Comparison of ENCODE assay signal across 11 mouse cellular contexts in the genomic region with DNA sequence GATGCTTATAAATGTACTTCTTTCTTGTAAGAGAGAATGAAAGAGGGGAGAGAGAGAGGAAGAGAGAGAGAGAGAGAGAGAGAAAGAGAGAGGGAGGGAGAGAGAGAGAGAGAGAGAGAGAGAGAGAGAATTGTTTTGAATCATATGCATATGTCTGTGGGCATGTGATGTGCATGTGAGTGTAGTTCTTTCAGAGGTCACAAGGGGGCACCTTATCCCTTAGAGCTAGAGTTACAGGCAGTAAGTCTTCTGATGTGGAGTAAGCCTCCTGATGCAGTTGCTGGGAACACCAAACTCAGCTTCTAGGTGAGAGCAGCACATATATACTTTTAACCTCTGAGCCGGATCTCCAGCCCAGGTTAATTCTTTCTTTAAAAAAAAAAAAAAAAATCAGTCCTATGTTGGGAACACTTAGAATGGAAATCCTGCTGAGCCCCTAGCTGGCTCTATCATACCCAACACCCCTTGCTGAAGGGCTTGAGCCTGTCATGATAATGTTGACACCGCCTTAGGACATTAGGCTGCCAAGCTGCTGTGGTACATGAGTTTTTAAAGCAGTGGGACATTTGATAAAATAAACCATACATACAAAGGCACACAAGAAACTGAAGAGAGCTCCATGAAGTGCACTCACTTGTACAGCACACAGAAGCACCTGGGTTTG.
DNase-seq lines count a peak whose midpoint lies in the region; ATAC-seq and TF ChIP-seq lines count a peak whose summit lies in the region.
"Had no signal": no experiment of that assay in that cellular context is flagged by ENCODE, and none has a peak within 500 bp of the region (broad histone marks: within the 10 kb centered on the region; RNA-seq: fewer than 3 reads in every experiment).

No protein-coding gene starts in this region.

- TF ChIP-seq CTCF in forebrain, postnatal 0 days (IDR thresholded peaks at IDR 0.05; ENCODE audit: low read depth): peak; percentile 29
- TF ChIP-seq CTCF in midbrain, postnatal 0 days (IDR thresholded peaks at IDR 0.05): peak; percentile 19; the same call in 1 of the 2 replicates
- TF ChIP-seq CTCF in stomach, postnatal 0 days (IDR thresholded peaks at IDR 0.05; ENCODE audit: low read depth): peak; percentile 39; the same call in 1 of the 2 replicates

- H3K9ac ChIP-seq in forebrain, postnatal 0 days: no peak overlapping the region
- no peak overlapping the region for H3K9ac ChIP-seq in forebrain, embryonic 13.5 days
- no peak overlapping the region for H3K9ac ChIP-seq in midbrain, postnatal 0 days (replicated peaks; ENCODE audit: low read length, poor library complexity, severe bottlenecking)
- no peak overlapping the region for H3K9ac ChIP-seq in midbrain, embryonic 13.5 days (replicated peaks)
- no peak overlapping the region for H3K9ac ChIP-seq in stomach, postnatal 0 days (ENCODE audit: low read length)
- H3K9ac ChIP-seq: kidney, embryonic 15.5 days had no signal

- no peak for DNase-seq in forebrain, postnatal 0 days
- no peak for DNase-seq in midbrain, postnatal 0 days (ENCODE audit: low spot score)
- DNase-seq in embryo, embryonic 11.5 days (ENCODE audit: low read depth, low spot score): peak; percentile 4
- no peak for DNase-seq in stomach, postnatal 0 days (ENCODE audit: low spot score)
- no peak for DNase-seq in T-cell, adult 2 months (ENCODE audit: low spot score)
- DNase-seq: lung, adult 2 months had no signal

- H3K4me1 ChIP-seq in forebrain, postnatal 0 days (ENCODE audit: insufficient read depth): no peaks in the 10 kb centered on the region
- H3K4me1 ChIP-seq in forebrain, embryonic 13.5 days: no peaks in the 10 kb centered on the region
- no peaks in the 10 kb centered on the region for H3K4me1 ChIP-seq in midbrain, postnatal 0 days (ENCODE audit: insufficient read depth, low read length)
- no peaks in the 10 kb centered on the region for H3K4me1 ChIP-seq in midbrain, embryonic 13.5 days (replicated peaks)
- H3K4me1 ChIP-seq in stomach, postnatal 0 days (replicated peaks; ENCODE audit: control insufficient read depth, insufficient read depth): no peaks in the 10 kb centered on the region
- H3K4me1 ChIP-seq: kidney, embryonic 15.5 days had no signal

- no peak overlapping the region for H3K27ac ChIP-seq in forebrain, postnatal 0 days (ENCODE audit: low read depth, low read length)
- H3K27ac ChIP-seq in forebrain, embryonic 13.5 days: no peak overlapping the region
- H3K27ac ChIP-seq in midbrain, postnatal 0 days (ENCODE audit: low read depth, low read length): no peak overlapping the region
- H3K27ac ChIP-seq in midbrain, embryonic 13.5 days: no peak overlapping the region
- H3K27ac ChIP-seq in stomach, postnatal 0 days (replicated peaks): no peak overlapping the region
- H3K27ac ChIP-seq: kidney, embryonic 15.5 days had no signal

- H3K9me3 ChIP-seq in forebrain, postnatal 0 days (ENCODE audit: low read length): no peaks in the 10 kb centered on the region
- H3K9me3 ChIP-seq in forebrain, embryonic 13.5 days (replicated peaks): no peaks in the 10 kb centered on the region
- H3K9me3 ChIP-seq in midbrain, postnatal 0 days (ENCODE audit: low read length): no peaks in the 10 kb centered on the region
- no peaks in the 10 kb centered on the region for H3K9me3 ChIP-seq in midbrain, embryonic 13.5 days
- no peaks in the 10 kb centered on the region for H3K9me3 ChIP-seq in stomach, postnatal 0 days (ENCODE audit: control insufficient read depth, low read length)
- H3K9me3 ChIP-seq: kidney, embryonic 15.5 days had no signal

- WGBS in forebrain, postnatal 0 days: 89% methylated on average over 2 of the region's 2 CpGs
- WGBS in forebrain, embryonic 13.5 days: 97% methylated on average over 2 of the region's 2 CpGs
- 95% methylated on average over 2 of the region's 2 CpGs for WGBS in midbrain, postnatal 0 days
- WGBS in midbrain, embryonic 13.5 days: 93% methylated on average over 2 of the region's 2 CpGs
- WGBS in stomach, postnatal 0 days: 91% methylated on average over 2 of the region's 2 CpGs

- ATAC-seq in forebrain, postnatal 0 days: no peak
- ATAC-seq in forebrain, embryonic 13.5 days: no peak
- ATAC-seq in midbrain, postnatal 0 days (ENCODE audit: low FRiP score): no peak
- no peak for ATAC-seq in midbrain, embryonic 13.5 days
- no peak for ATAC-seq in stomach, postnatal 0 days (ENCODE audit: low FRiP score, low TSS enrichment)
- ATAC-seq in erythroblast, adult 5-6 weeks (replicated peaks; ENCODE audit: low FRiP score, poor library complexity, severe bottlenecking): no peak
- ATAC-seq: forebrain, embryonic 14.5 days had no signal

- no peak overlapping the region for H3K4me3 ChIP-seq in forebrain, postnatal 0 days (ENCODE audit: low read depth, low read length)
- H3K4me3 ChIP-seq in forebrain, embryonic 13.5 days: no peak overlapping the region
- H3K4me3 ChIP-seq in midbrain, postnatal 0 days (ENCODE audit: low read depth, low read length): no peak overlapping the region
- H3K4me3 ChIP-seq in midbrain, embryonic 13.5 days (replicated peaks): no peak overlapping the region
- H3K4me3 ChIP-seq in stomach, postnatal 0 days (ENCODE audit: low read depth, low read length): no peak overlapping the region
- H3K4me3 ChIP-seq: kidney, embryonic 15.5 days had no signal

- H3K27me3 ChIP-seq in forebrain, postnatal 0 days (ENCODE audit: insufficient read depth, low read length): no peaks in the 10 kb centered on the region
- H3K27me3 ChIP-seq in forebrain, embryonic 13.5 days: no peaks in the 10 kb centered on the region
- no peaks in the 10 kb centered on the region for H3K27me3 ChIP-seq in midbrain, postnatal 0 days (ENCODE audit: insufficient read depth, low read length)
- no peaks in the 10 kb centered on the region for H3K27me3 ChIP-seq in midbrain, embryonic 13.5 days
- no peaks in the 10 kb centered on the region for H3K27me3 ChIP-seq in stomach, postnatal 0 days (ENCODE audit: control insufficient read depth, insufficient read depth, low read length)
- H3K27me3 ChIP-seq: kidney, embryonic 15.5 days had no signal

- TF ChIP-seq EP300 in stomach, postnatal 0 days (optimal IDR thresholded peaks at IDR 0.05): no peak

- H3K36me3 ChIP-seq in forebrain, postnatal 0 days (ENCODE audit: insufficient read depth): no peaks in the 10 kb centered on the region
- H3K36me3 ChIP-seq in forebrain, embryonic 13.5 days (ENCODE audit: poor library complexity, severe bottlenecking): no peaks in the 10 kb centered on the region
- H3K36me3 ChIP-seq in midbrain, postnatal 0 days (ENCODE audit: insufficient read depth, low read length): no peaks in the 10 kb centered on the region
- H3K36me3 ChIP-seq in midbrain, embryonic 13.5 days: no peaks in the 10 kb centered on the region
- no peaks in the 10 kb centered on the region for H3K36me3 ChIP-seq in stomach, postnatal 0 days (ENCODE audit: control insufficient read depth, insufficient read depth, low read length)
- H3K36me3 ChIP-seq: kidney, embryonic 15.5 days had no signal

- H3K4me2 ChIP-seq in forebrain, postnatal 0 days (ENCODE audit: low read depth): no peak overlapping the region
- H3K4me2 ChIP-seq in forebrain, embryonic 13.5 days: no peak overlapping the region
- H3K4me2 ChIP-seq in midbrain, postnatal 0 days (ENCODE audit: low read depth, low read length, poor library complexity, severe bottlenecking): no peak overlapping the region
- H3K4me2 ChIP-seq in midbrain, embryonic 13.5 days (replicated peaks): no peak overlapping the region
- H3K4me2 ChIP-seq in stomach, postnatal 0 days (replicated peaks; ENCODE audit: low read depth): no peak overlapping the region
- H3K4me2 ChIP-seq: kidney, embryonic 15.5 days had no signal
